Mouse (Mus musculus) B cell, adult 2 months (primary cell): Measurements from ENCODE around the gene Kirrel.

Experiments used
- DNase-seq, 2 experiments: peaks; one replicate each; pipeline ENCODE4 v3.0.0; 2022

Gene Kirrel

GRCm38 (mm10) chr3:87174096-87174768 lies at the start of gene Kirrel:
Gene Kirrel (minus strand): TSS chr3:87174747.
- DNase-seq = peak; percentile 15 to 28

GRCm38 (mm10) chr3:87223636-87224035 lies 49.1 kb upstream of the Kirrel start:
- DNase-seq = no peak

GRCm38 (mm10) chr3:87222346-87222745 lies 47.8 kb upstream of the Kirrel start:
- no peak for DNase-seq

GRCm38 (mm10) chr3:87215176-87215575 lies 40.6 kb upstream of the Kirrel start:
- DNase-seq = no peak

- no peak for DNase-seq
These were observed 39.8 kb upstream of the Kirrel start for GRCm38 (mm10) chr3:87214221-87214864.

GRCm38 (mm10) chr3:87206336-87207075 lies 32.0 kb upstream of the Kirrel start:
- DNase-seq = no peak

- no peak for DNase-seq
These were observed 22.1 kb upstream of the Kirrel start for GRCm38 (mm10) chr3:87196637-87197036.

- DNase-seq = no peak
These were observed 20.5 kb upstream of the Kirrel start for GRCm38 (mm10) chr3:87195041-87195440.

GRCm38 (mm10) chr3:87194591-87194990 lies 20.0 kb upstream of the Kirrel start:
- no peak for DNase-seq

- DNase-seq = no peak
These were observed 19.2 kb upstream of the Kirrel start for GRCm38 (mm10) chr3:87193756-87194155.

GRCm38 (mm10) chr3:87193352-87193751 lies 18.8 kb upstream of the Kirrel start:
- DNase-seq = no peak

GRCm38 (mm10) chr3:87176687-87177086 lies 2.1 kb upstream of the Kirrel start:
- no peak for DNase-seq

GRCm38 (mm10) chr3:87175438-87175815 lies 880 bp upstream of the Kirrel start:
- no peak for DNase-seq

GRCm38 (mm10) chr3:87174769-87175437 lies 356 bp upstream of the Kirrel start:
- no peak for DNase-seq

GRCm38 (mm10) chr3:87173486-87174085 lies 961 bp downstream of the Kirrel start:
- no peak for DNase-seq

GRCm38 (mm10) chr3:87173103-87173444 lies 1.5 kb downstream of the Kirrel start:
- no peak for DNase-seq

GRCm38 (mm10) chr3:87172351-87173102 lies 2.0 kb downstream of the Kirrel start:
- no peak for DNase-seq

- DNase-seq = no peak
These were observed 3.1 kb downstream of the Kirrel start for GRCm38 (mm10) chr3:87171201-87172100.

GRCm38 (mm10) chr3:87169402-87170015 lies 5.0 kb downstream of the Kirrel start:
- no peak for DNase-seq

GRCm38 (mm10) chr3:87168756-87169155 lies 5.8 kb downstream of the Kirrel start:
- DNase-seq = no peak

- no peak for DNase-seq
These were observed 6.9 kb downstream of the Kirrel start for GRCm38 (mm10) chr3:87167621-87168020.
